Mouse (Mus musculus): ENCODE measurements around the gene Lrrc17. TPM values are rescaled to one million over a fixed set of nuclear protein-coding genes. Genes with fewer than 3 reads are reported as not detected.

Lrrc17 gene
- polyA plus RNA-seq, 1 experiment = not detected

DNA sequence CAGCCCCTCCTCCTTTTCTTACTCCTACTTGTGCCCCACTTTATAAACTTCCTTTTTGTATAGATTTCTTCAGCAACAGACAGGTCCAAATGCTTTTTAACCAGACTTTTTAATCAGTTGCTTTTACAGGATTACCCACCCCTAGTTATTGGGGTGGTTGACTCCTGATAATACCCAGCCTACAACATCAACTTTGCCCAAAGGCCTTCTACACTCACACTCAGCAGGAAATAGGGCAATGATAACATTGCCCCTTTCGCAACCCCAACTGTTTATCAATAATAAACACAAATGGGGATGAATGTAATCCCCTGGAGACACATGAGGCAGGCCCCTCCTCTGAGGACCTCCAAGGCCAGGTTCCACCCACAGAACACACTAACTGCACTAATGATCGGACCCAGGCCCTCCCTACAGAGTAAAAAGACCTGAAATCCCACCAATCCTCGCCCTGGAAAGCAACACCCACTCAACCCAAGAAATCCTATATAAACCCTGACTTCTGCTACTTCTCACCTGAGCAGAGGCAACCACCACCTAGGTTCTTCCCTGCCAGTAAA is 73.2 kb downstream of the Lrrc17 start:
- Histone ChIP-seq H3K9me3 (replicated peaks; ENCODE audit: control insufficient read depth, insufficient read depth, low read length, poor library complexity, severe bottlenecking) (no peaks in the 10 kb centered on the region), H3K9ac (ENCODE audit: low read depth, poor library complexity, severe bottlenecking) (no peak overlapping the region), H3K4me3 (ENCODE audit: low read depth, low read length) (no peak overlapping the region), H3K4me1 (ENCODE audit: control insufficient read depth, insufficient read depth, low read length) (no peaks in the 10 kb centered on the region), H3K27me3 (ENCODE audit: control insufficient read depth, insufficient read depth, low read length, poor library complexity, severe bottlenecking) (no peaks in the 10 kb centered on the region; the same call in 1 of the 2 replicates), H3K27ac (ENCODE audit: insufficient read depth, low read length) (no peak overlapping the region), H3K36me3 (ENCODE audit: control insufficient read depth, insufficient read depth, low read length, poor library complexity, severe bottlenecking) (no peaks in the 10 kb centered on the region)
- TF ChIP-seq CTCF (IDR thresholded peaks at IDR 0.05; ENCODE audit: low read depth, low read length) (no peak), EP300 (IDR thresholded peaks at IDR 0.05; ENCODE audit: insufficient read depth, low read depth, low read length) (no peak), POLR2A (IDR thresholded peaks at IDR 0.05; ENCODE audit: insufficient read depth, low read length) (no peak)

Other genes with a start within 250 kb of the Lrrc17 start
- 0.15 and 0.23 TPM in 2 replicates for gene Fgl2, start 170.9 kb upstream of the Lrrc17 start, polyA plus RNA-seq (2011; ENCODE audit: insufficient read depth, insufficient read length, low read depth, missing spikeins)
- gene Ccdc146, start 118.9 kb upstream of the Lrrc17 start, polyA plus RNA-seq (2011; ENCODE audit: insufficient read depth, insufficient read length, low read depth, missing spikeins) = not detected in 2 replicates
- gene Fam185a, start 118.6 kb upstream of the Lrrc17 start, polyA plus RNA-seq (2011; ENCODE audit: insufficient read depth, insufficient read length, low read depth, missing spikeins) = 21.4 and 22.9 TPM in 2 replicates
- not detected in 2 replicates for gene Fbxl13, start 102.1 kb downstream of the Lrrc17 start, polyA plus RNA-seq (2011; ENCODE audit: insufficient read depth, insufficient read length, low read depth, missing spikeins)
- 74.3 and 74.7 TPM in 2 replicates for gene Armc10, start 102.3 kb downstream of the Lrrc17 start, polyA plus RNA-seq (2011; ENCODE audit: insufficient read depth, insufficient read length, low read depth, missing spikeins)
- 6.4 and 7.0 TPM in 2 replicates for gene Napepld, start 157.8 kb downstream of the Lrrc17 start, polyA plus RNA-seq (2011; ENCODE audit: insufficient read depth, insufficient read length, low read depth, missing spikeins)
- 107 and 111 TPM in 2 replicates for gene Pmpcb, start 193.6 kb downstream of the Lrrc17 start, polyA plus RNA-seq (2011; ENCODE audit: insufficient read depth, insufficient read length, low read depth, missing spikeins)
- gene Dnajc2, start 241.7 kb downstream of the Lrrc17 start, polyA plus RNA-seq (2011; ENCODE audit: insufficient read depth, insufficient read length, low read depth, missing spikeins) = 113 and 119 TPM in 2 replicates
- 137 TPM in 2 replicates for gene Psmc2, start 241.7 kb downstream of the Lrrc17 start, polyA plus RNA-seq (2011; ENCODE audit: insufficient read depth, insufficient read length, low read depth, missing spikeins)